ENCODE assay signal across 10 mouse cellular contexts in the genomic region with DNA sequence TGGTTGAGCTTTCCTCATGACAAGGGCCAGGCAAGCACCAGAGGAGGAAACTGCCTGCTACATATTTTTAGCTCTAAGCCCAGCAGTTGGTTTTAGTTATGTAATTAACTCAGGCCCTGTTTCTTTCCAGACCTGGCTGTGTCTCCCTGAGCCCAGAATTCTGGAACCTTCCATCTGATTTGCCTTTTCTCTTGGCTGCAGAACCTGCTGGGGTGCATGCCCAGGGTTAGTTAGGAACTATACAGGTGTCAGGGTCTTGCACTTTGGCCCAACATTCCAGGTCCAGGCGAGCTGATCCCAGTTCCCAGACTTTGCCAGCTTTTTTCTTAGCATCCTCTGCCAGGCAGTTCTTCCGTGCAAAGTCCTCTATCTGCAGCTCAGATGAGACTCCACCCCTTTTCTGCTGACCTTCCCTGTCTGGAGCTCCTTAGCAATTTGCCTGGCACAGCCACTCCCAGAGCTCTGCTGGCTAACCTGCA. TPM values are rescaled to one million over a fixed set of nuclear protein-coding genes. Genes with fewer than 3 reads are reported as not detected.
DNase-seq lines count a peak whose midpoint lies in the region; ATAC-seq lines count a peak whose summit lies in the region.
"Had no signal": no experiment of that assay in that cellular context is flagged by ENCODE, and none has a peak within 500 bp of the region (broad histone marks: within the 10 kb centered on the region; RNA-seq: fewer than 3 reads in every experiment).

No protein-coding gene starts in this region.

- H3K27me3 ChIP-seq in heart, embryonic 16.5 days (ENCODE audit: control insufficient read depth, insufficient read depth, low read length): no peaks in the 10 kb centered on the region
- H3K27me3 ChIP-seq in intestine, embryonic 15.5 days (replicated peaks): no peaks in the 10 kb centered on the region
- no peaks in the 10 kb centered on the region for H3K27me3 ChIP-seq in neural tube, embryonic 15.5 days (replicated peaks)

- intact Hi-C loops in heart, postnatal 10 days (cut with DNase I): no loop called here

- DNase-seq in heart, postnatal 10 days: no peak
- DNase-seq in cerebellum, adult 9-10 months: peak; percentile 81
- peak; percentile 8 for DNase-seq in large intestine, adult 2 months (ENCODE audit: low read depth, low spot score)
- DNase-seq in neural tube, embryonic 10.5 days (ENCODE audit: extremely low spot score, low spot score): no peak

- no peak for ATAC-seq in heart, embryonic 16.5 days (replicated peaks; ENCODE audit: extremely low read depth, insufficient read depth, low FRiP score)
- ATAC-seq in intestine, embryonic 15.5 days: 0 out of 2 replicates have a peak, but pooled peaks have one; percentile 29
- no peak for ATAC-seq in neural tube, embryonic 15.5 days (ENCODE audit: low FRiP score)

- H3K4me3 ChIP-seq in heart, embryonic 16.5 days (ENCODE audit: low read length): no peak overlapping the region
- no peak overlapping the region for H3K4me3 ChIP-seq in intestine, embryonic 15.5 days (replicated peaks)
- no peak overlapping the region for H3K4me3 ChIP-seq in neural tube, embryonic 15.5 days (replicated peaks)
- H3K4me3 ChIP-seq: megakaryocyte, embryonic 14.5 days had no signal

- peaks cover 62% of the 10 kb centered on the region for H3K4me1 ChIP-seq in heart, embryonic 16.5 days (ENCODE audit: control insufficient read depth, insufficient read depth, low read length)
- H3K4me1 ChIP-seq in intestine, embryonic 15.5 days (replicated peaks): peaks cover 58% of the 10 kb centered on the region
- H3K4me1 ChIP-seq in neural tube, embryonic 15.5 days: peaks cover 36% of the 10 kb centered on the region

- no peaks in the 10 kb centered on the region for H3K36me3 ChIP-seq in heart, embryonic 16.5 days (ENCODE audit: control insufficient read depth, insufficient read depth)
- no peaks in the 10 kb centered on the region for H3K36me3 ChIP-seq in intestine, embryonic 15.5 days
- no peaks in the 10 kb centered on the region for H3K36me3 ChIP-seq in neural tube, embryonic 15.5 days

- WGBS in heart, embryonic 16.5 days: 47% methylated on average over 2 of the region's 2 CpGs
- 51% methylated on average over 2 of the region's 2 CpGs for WGBS in intestine, embryonic 15.5 days
- WGBS in large intestine, adult 2 months: 16% methylated on average over 2 of the region's 2 CpGs
- WGBS in neural tube, embryonic 15.5 days: 72% methylated on average over 2 of the region's 2 CpGs

- H3K27ac ChIP-seq in heart, embryonic 16.5 days (ENCODE audit: low read length): peak overlapping the region; percentile 59
- peak overlapping the region; percentile 79 for H3K27ac ChIP-seq in intestine, embryonic 15.5 days
- H3K27ac ChIP-seq in neural tube, embryonic 15.5 days (replicated peaks): no peak overlapping the region
- H3K27ac ChIP-seq: hindbrain, embryonic 14.5 days; liver, embryonic 14.5 days had no signal

- no peaks in the 10 kb centered on the region for H3K9me3 ChIP-seq in heart, embryonic 16.5 days (replicated peaks; ENCODE audit: control insufficient read depth, low read length)
- no peaks in the 10 kb centered on the region for H3K9me3 ChIP-seq in intestine, embryonic 15.5 days
- no peaks in the 10 kb centered on the region for H3K9me3 ChIP-seq in neural tube, embryonic 15.5 days (replicated peaks)
- H3K9me3 ChIP-seq: megakaryocyte, embryonic 14.5 days had no signal

- H3K9ac ChIP-seq in heart, embryonic 16.5 days (ENCODE audit: low read length): no peak overlapping the region; the same call in 1 of the 2 replicates
- no peak overlapping the region for H3K9ac ChIP-seq in intestine, embryonic 15.5 days
- no peak overlapping the region for H3K9ac ChIP-seq in neural tube, embryonic 15.5 days (replicated peaks)
- H3K9ac ChIP-seq: hindbrain, embryonic 14.5 days; liver, embryonic 14.5 days had no signal

- no peak overlapping the region for H3K4me2 ChIP-seq in heart, embryonic 16.5 days (ENCODE audit: low read depth, low read length)
- H3K4me2 ChIP-seq in intestine, embryonic 15.5 days (replicated peaks): no peak overlapping the region
- no peak overlapping the region for H3K4me2 ChIP-seq in neural tube, embryonic 15.5 days
- H3K4me2 ChIP-seq: hindbrain, embryonic 14.5 days had no signal

RNA-seq across cellular contexts. Expression of a gene that starts 18.8 kb away (rescaled TPM):
- polyA plus RNA-seq in heart, embryonic 16.5 days (2015; fragmentation: Nextera tagmentation; extraction: Ambion mirVana): 3.0 and 4.5 TPM in 2 replicates
- 1 to 10 TPM; 3.8 to 4.8 TPM for total RNA-seq in heart, postnatal 10 days (2021)
- polyA plus RNA-seq in intestine, embryonic 15.5 days (2015; fragmentation: Nextera tagmentation; extraction: Ambion mirVana): 13.1 and 13.3 TPM in 2 replicates
- polyA plus RNA-seq in large intestine, adult 2 months (2012; rRNA removed): 5.5 and 6.0 TPM in 2 replicates
- polyA plus RNA-seq in neural tube, embryonic 15.5 days (2015; fragmentation: Nextera tagmentation; extraction: Ambion mirVana): 2.8 and 4.5 TPM in 2 replicates

Comparison
In these comparisons a context has a peak if more than half of its experiments do, and no peak if none do; other contexts are left out.
1. DNase-seq: peak in cerebellum, adult 9-10 months (single experiment) and large intestine, adult 2 months (single experiment); none in heart, postnatal 10 days (0 of 2) and neural tube, embryonic 10.5 days (single experiment).